Mouse (Mus musculus) liver, embryonic 14.5 days (tissue): ENCODE measurements around the gene Olfr1242.

Experiments
- CTCF ChIP-seq: IDR thresholded peaks from 2 replicates; pipeline ENCODE4 v1.5.1; 2016; ENCODE audit warnings: antibody characterized with exemption, low read depth, control low read depth
- EP300 ChIP-seq: IDR thresholded peaks from 2 replicates; pipeline ENCODE4 v1.6.1; 2016; ENCODE audit warnings: antibody characterized with exemption, low read depth

DNA sequence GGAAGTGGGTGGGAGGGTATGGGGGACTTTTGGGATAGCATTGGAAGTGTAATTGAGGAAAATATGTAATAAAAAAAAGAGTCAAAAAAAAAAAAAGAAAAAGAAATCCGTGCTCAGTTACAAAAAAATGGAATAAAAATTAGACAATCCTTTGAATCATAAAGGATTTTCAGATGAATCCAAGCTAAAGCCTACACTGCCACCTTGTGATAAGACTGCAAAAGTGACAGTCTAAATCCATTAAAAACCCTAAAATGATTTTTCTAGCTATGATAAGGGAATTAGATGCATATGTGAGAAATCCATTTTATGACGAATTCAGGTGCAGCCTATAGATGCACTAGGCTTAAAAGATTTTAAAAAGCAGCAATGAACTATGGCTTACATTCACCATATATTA is 46.4 kb upstream of the Olfr1242 start:
- TF ChIP-seq CTCF = no peak
- TF ChIP-seq EP300 = no peak
